29 mouse cellular contexts compared by ENCODE assay signal in the genomic region with DNA sequence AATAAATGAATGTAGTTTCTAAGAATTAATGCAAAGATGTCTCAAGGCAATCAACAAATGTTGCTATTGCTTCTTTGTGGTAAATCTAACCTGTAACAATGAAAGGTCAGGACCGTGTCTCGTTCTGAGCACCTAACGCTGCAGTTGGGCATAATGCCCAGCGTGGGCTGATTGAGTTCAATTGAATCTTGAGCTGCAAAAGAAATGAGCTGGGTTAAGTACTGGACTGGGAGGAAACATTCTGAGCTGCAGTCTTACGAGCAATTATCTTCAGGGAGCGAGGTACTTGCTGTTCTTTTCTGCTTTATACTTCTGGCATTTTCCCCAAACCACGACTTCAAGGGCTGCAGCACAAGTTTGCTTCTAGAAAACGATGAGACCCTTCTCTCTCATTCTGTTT. TPM values are rescaled to one million over a fixed set of nuclear protein-coding genes. Genes with fewer than 3 reads are reported as not detected.
DNase-seq lines count a peak whose midpoint lies in the region; ATAC-seq lines count a peak whose summit lies in the region.
"Had no signal": no experiment of that assay in that cellular context is flagged by ENCODE, and none has a peak within 500 bp of the region (broad histone marks: within the 10 kb centered on the region; RNA-seq: fewer than 3 reads in every experiment).

No protein-coding gene starts in this region.

- H3K36me3 ChIP-seq in heart, embryonic 10.5 days = no peaks in the 10 kb centered on the region
- H3K36me3 ChIP-seq in liver, embryonic 15.5 days (replicated peaks) = no peaks in the 10 kb centered on the region
- no peaks in the 10 kb centered on the region for H3K36me3 ChIP-seq in liver, embryonic 11.5 days (ENCODE audit: control insufficient read depth, insufficient read depth, low read length)
- H3K36me3 ChIP-seq: embryonic facial prominence, embryonic 10.5 days; G1E; hindbrain, embryonic 10.5 days; limb, embryonic 10.5 days; midbrain, embryonic 13.5 days; neural tube, embryonic 13.5 days had no signal

- WGBS in heart, embryonic 10.5 days = 91% methylated on average over 8 of the region's 8 CpGs
- 70% methylated on average over 8 of the region's 8 CpGs for WGBS in liver, embryonic 15.5 days (ENCODE audit: insufficient replicate concordance)
- WGBS in liver, embryonic 11.5 days = 86% methylated on average over 8 of the region's 8 CpGs

- no peaks in the 10 kb centered on the region for H3K27me3 ChIP-seq in heart, embryonic 10.5 days (ENCODE audit: insufficient read depth, poor library complexity, severe bottlenecking)
- H3K27me3 ChIP-seq in liver, embryonic 15.5 days = no peaks in the 10 kb centered on the region
- H3K27me3 ChIP-seq in liver, embryonic 11.5 days (replicated peaks; ENCODE audit: control insufficient read depth, insufficient read depth, low read length) = no peaks in the 10 kb centered on the region
- H3K27me3 ChIP-seq: forebrain, embryonic 13.5 days; midbrain, embryonic 13.5 days; neural tube, embryonic 13.5 days had no signal

- intact Hi-C loops in heart, postnatal 14 days (cut with DNase I) = loop anchor here (2.0 to 10.0 kb wide), 3 partner anchors 241 to 361 kb away; partner anchors contain the start of gene Stat6

- no peak overlapping the region for H3K9ac ChIP-seq in liver, embryonic 15.5 days
- no peak overlapping the region for H3K9ac ChIP-seq in liver, embryonic 11.5 days (ENCODE audit: low read depth, low read length)
- H3K9ac ChIP-seq: forebrain, embryonic 13.5 days; liver, embryonic 14.5 days; midbrain, embryonic 13.5 days; neural tube, embryonic 13.5 days had no signal

- DNase-seq in heart, embryonic 10.5 days (ENCODE audit: low spot score) = peak; percentile 5
- no peak for DNase-seq in heart, postnatal 14 days
- no peak for DNase-seq in liver, embryonic 11.5 days (ENCODE audit: low spot score)
- DNase-seq in kidney, postnatal 10 days = peak; percentile 20
- DNase-seq in testis, postnatal 10 days (ENCODE audit: low spot score) = peak; percentile 86
- DNase-seq in yolk sac, embryonic 10.5 days (ENCODE audit: low spot score) = no peak
- no peak for DNase-seq in gastrocnemius, adult 18-20 months (ENCODE audit: low spot score)
- DNase-seq: adrenal gland, postnatal 25 days; cerebellum, adult 8-10 months; gastrocnemius, postnatal 36 days; layer of hippocampus, adult 9-11 months; lung, postnatal 10 days; right cerebral cortex, postnatal 25 days; thymus, postnatal 25 days had no signal

- no peaks in the 10 kb centered on the region for H3K9me3 ChIP-seq in heart, embryonic 10.5 days
- no peaks in the 10 kb centered on the region for H3K9me3 ChIP-seq in liver, embryonic 15.5 days (replicated peaks)
- H3K9me3 ChIP-seq in liver, embryonic 11.5 days (ENCODE audit: control insufficient read depth, low read length) = no peaks in the 10 kb centered on the region
- H3K9me3 ChIP-seq: embryonic facial prominence, embryonic 10.5 days; forebrain, embryonic 13.5 days; limb, embryonic 10.5 days; midbrain, embryonic 13.5 days; neural tube, embryonic 13.5 days had no signal

- H3K4me2 ChIP-seq in liver, embryonic 15.5 days = no peak overlapping the region
- no peak overlapping the region for H3K4me2 ChIP-seq in liver, embryonic 11.5 days
- H3K4me2 ChIP-seq: forebrain, embryonic 13.5 days; midbrain, embryonic 13.5 days; neural tube, embryonic 13.5 days had no signal

- H3K4me1 ChIP-seq in heart, embryonic 10.5 days = no peaks in the 10 kb centered on the region
- H3K4me1 ChIP-seq in liver, embryonic 15.5 days (replicated peaks) = peaks cover 3% of the 10 kb centered on the region; the same call in 1 of the 2 replicates
- no peaks in the 10 kb centered on the region for H3K4me1 ChIP-seq in liver, embryonic 11.5 days (replicated peaks; ENCODE audit: control insufficient read depth, insufficient read depth, low read length)
- H3K4me1 ChIP-seq: embryonic facial prominence, embryonic 10.5 days; forebrain, embryonic 13.5 days; hindbrain, embryonic 10.5 days; limb, embryonic 10.5 days; midbrain, embryonic 13.5 days; neural tube, embryonic 13.5 days had no signal

- no peak overlapping the region for H3K27ac ChIP-seq in heart, embryonic 10.5 days
- H3K27ac ChIP-seq in liver, embryonic 15.5 days (replicated peaks) = peak overlapping the region; percentile 19; the same call in 1 of the 2 replicates
- H3K27ac ChIP-seq in liver, embryonic 11.5 days (ENCODE audit: low read depth, low read length) = no peak overlapping the region
- H3K27ac ChIP-seq: embryonic facial prominence, embryonic 10.5 days; forebrain, embryonic 13.5 days; hindbrain, embryonic 10.5 days; hindbrain, postnatal 0 days; limb, embryonic 10.5 days; liver, embryonic 14.5 days; midbrain, embryonic 13.5 days; neural tube, embryonic 13.5 days; stomach, postnatal 0 days had no signal

- no peak for ATAC-seq in liver, embryonic 15.5 days (ENCODE audit: insufficient read depth)
- no peak for ATAC-seq in liver, embryonic 11.5 days (replicated peaks; ENCODE audit: low FRiP score)
- ATAC-seq: forebrain, embryonic 13.5 days; hindbrain, postnatal 0 days; midbrain, embryonic 13.5 days had no signal

- H3K4me3 ChIP-seq in heart, embryonic 10.5 days = no peak overlapping the region
- no peak overlapping the region for H3K4me3 ChIP-seq in liver, embryonic 15.5 days (replicated peaks)
- no peak overlapping the region for H3K4me3 ChIP-seq in liver, embryonic 11.5 days (ENCODE audit: low read depth, low read length)
- H3K4me3 ChIP-seq: embryonic facial prominence, embryonic 10.5 days; forebrain, embryonic 13.5 days; hindbrain, embryonic 10.5 days; limb, embryonic 10.5 days; midbrain, embryonic 13.5 days; neural tube, embryonic 13.5 days had no signal

RNA-seq across cellular contexts. Expression of gene Sdr9c7, which starts 38.0 kb away (rescaled TPM):
- not detected in 2 replicates for polyA plus RNA-seq in heart, embryonic 10.5 days (2016; fragmentation: Nextera tagmentation; extraction: Ambion mirVana)
- under 1 TPM in 1 of 2 experiments, not detected in 1; 0.07 TPM for total RNA-seq in heart, postnatal 14 days (2021)
- not detected in 2 replicates for polyA plus RNA-seq in liver, embryonic 15.5 days (2015; fragmentation: Nextera tagmentation; extraction: Ambion mirVana)
- not detected in 2 replicates for polyA plus RNA-seq in liver, embryonic 11.5 days (2014; fragmentation: Nextera tagmentation; extraction: Ambion mirVana)
- total RNA-seq in gastrocnemius, adult 18-20 months (2021) = not detected
- total RNA-seq: gastrocnemius, postnatal 36 days; heart, adult 8-10 months; hindbrain, postnatal 0 days; left cerebral cortex, adult 8-10 months; megakaryocyte progenitor cell, adult 5-6 weeks had no signal
- polyA plus RNA-seq: embryonic facial prominence, embryonic 10.5 days; forebrain, embryonic 13.5 days; G1E; heart, embryonic 16.5 days; hindbrain, embryonic 10.5 days; hindbrain, postnatal 0 days; limb, embryonic 10.5 days; liver, embryonic 14.5 days; midbrain, embryonic 13.5 days; neural tube, embryonic 13.5 days had no signal

RNA-seq across cellular contexts. Expression of gene Rdh7, which starts 47.7 kb away (rescaled TPM):
- polyA plus RNA-seq in heart, embryonic 10.5 days (2016; fragmentation: Nextera tagmentation; extraction: Ambion mirVana) = not detected in 2 replicates
- not detected for total RNA-seq in heart, postnatal 14 days (2021)
- 8.8 and 15.7 TPM in 2 replicates for polyA plus RNA-seq in liver, embryonic 15.5 days (2015; fragmentation: Nextera tagmentation; extraction: Ambion mirVana)
- polyA plus RNA-seq in liver, embryonic 11.5 days (2014; fragmentation: Nextera tagmentation; extraction: Ambion mirVana) = 0.14 TPM in 1 of 2 replicates, not detected in the other
- under 1 TPM in 1 of 2 experiments, not detected in 1; 0.38 TPM for total RNA-seq in gastrocnemius, adult 18-20 months (2021)
- total RNA-seq: adrenal gland, postnatal 25 days; G1E; gastrocnemius, postnatal 36 days; hindbrain, postnatal 0 days; left cerebral cortex, adult 8-10 months; megakaryocyte progenitor cell, adult 5-6 weeks had no signal
- polyA plus RNA-seq: embryonic facial prominence, embryonic 10.5 days; forebrain, embryonic 13.5 days; G1E; heart, embryonic 16.5 days; hindbrain, embryonic 10.5 days; hindbrain, postnatal 0 days; limb, embryonic 10.5 days; midbrain, embryonic 13.5 days; neural tube, embryonic 13.5 days had no signal

Comparison
In these comparisons a context has a peak if more than half of its experiments do, and no peak if none do; other contexts are left out.
1. DNase-seq: peak in heart, embryonic 10.5 days (single experiment), kidney, postnatal 10 days (single experiment) and testis, postnatal 10 days (single experiment); none in heart, postnatal 14 days (0 of 2), liver, embryonic 11.5 days (single experiment), yolk sac, embryonic 10.5 days (single experiment) and gastrocnemius, adult 18-20 months (single experiment).